Mouse (Mus musculus): Measurements from ENCODE around the gene Myo1d. TPM values are rescaled to one million over a fixed set of nuclear protein-coding genes. Genes with fewer than 3 reads are reported as not detected.

Myo1d gene
- 93.5 and 119 TPM in 2 replicates for polyA plus RNA-seq (2012; rRNA removed; ENCODE audit: low replicate concordance)

GRCm38 (mm10) chr11:80779527-80780344 is at the start of gene Myo1d:
Gene Myo1d (minus strand): TSS chr11:80780025.

GRCm38 (mm10) chr11:80809993-80810821 is 30.4 kb upstream of the Myo1d start, which contains the start of gene Tmem98:
Gene Tmem98 (plus strand): TSS chr11:80810175.

GRCm38 (mm10) chr11:80476222-80477189 is 303.3 kb downstream of the Myo1d start, which contains the start of gene Cdk5r1:
Gene Cdk5r1 (plus strand): TSS chr11:80477023.

Other genes with a start within 250 kb of the Myo1d start
- gene Tmem98, start 30.1 kb upstream of the Myo1d start, polyA plus RNA-seq (2012; rRNA removed; ENCODE audit: low replicate concordance), result 135 and 206 TPM in 2 replicates
- not detected in 2 replicates for gene Spaca3, start 78.3 kb upstream of the Myo1d start, polyA plus RNA-seq (2012; rRNA removed; ENCODE audit: low replicate concordance)

Measured in duodenum, adult 2 months (tissue).